Mouse (Mus musculus): ENCODE results near the gene Zfp367. TPM values are rescaled to one million over a fixed set of nuclear protein-coding genes. Genes with fewer than 3 reads are reported as not detected.

Gene Zfp367
- polyA plus RNA-seq, 1 experiment from 2014 or later: 18.8 TPM

Other genes starting within 250 kb of the Zfp367 start
- gene Hsd17b3, start 64.0 kb downstream of the Zfp367 start, polyA plus RNA-seq (2016; fragmentation: Nextera tagmentation; extraction: Ambion mirVana): 0.17 TPM in 1 of 2 replicates, not detected in the other
- 1.5 and 2.8 TPM in 2 replicates for gene Slc35d2, start 23.8 kb downstream of the Zfp367 start, polyA plus RNA-seq (2016; fragmentation: Nextera tagmentation; extraction: Ambion mirVana)
- gene Habp4, start 8.6 kb upstream of the Zfp367 start, polyA plus RNA-seq (2016; fragmentation: Nextera tagmentation; extraction: Ambion mirVana): 13.7 and 16.3 TPM in 2 replicates
- gene Cdc14b, start 122.1 kb upstream of the Zfp367 start, polyA plus RNA-seq (2016; fragmentation: Nextera tagmentation; extraction: Ambion mirVana): 18.8 TPM in 2 replicates
- 26.3 and 27.2 TPM in 2 replicates for gene Aaed1, start 159.5 kb upstream of the Zfp367 start, polyA plus RNA-seq (2016; fragmentation: Nextera tagmentation; extraction: Ambion mirVana)
- 135 and 141 TPM in 2 replicates for gene Ctsl, start 217.7 kb upstream of the Zfp367 start, polyA plus RNA-seq (2016; fragmentation: Nextera tagmentation; extraction: Ambion mirVana)

All from forebrain, embryonic 10.5 days (tissue).